Mouse (Mus musculus) midbrain, embryonic 16.5 days (tissue): ENCODE measurements around the gene Tmem216. TPM values are rescaled to one million over a fixed set of nuclear protein-coding genes. Genes with fewer than 3 reads are reported as not detected.

Experiments
- polyA plus RNA-seq: library from polyadenylated mRNA; unstranded; fragments of >200 nt; fragmentation: Nextera tagmentation; extraction: Ambion mirVana; gene quantifications from 2 replicates; pipeline ENCODE4 v1.2.1, GENCODE M21; 2015

Tmem216 gene
- polyA plus RNA-seq, 1 experiment from 2014 or later, result 52.0 TPM

Other genes starting within 250 kb of the Tmem216 start
- 13.6 and 15.5 TPM in 2 replicates for gene Syt7, start 167.1 kb downstream of the Tmem216 start, polyA plus RNA-seq
- 1.9 and 2.0 TPM in 2 replicates for gene Lrrc10b, start 98.8 kb downstream of the Tmem216 start, polyA plus RNA-seq
- 3.6 and 5.9 TPM in 2 replicates for gene Ppp1r32, start 73.3 kb downstream of the Tmem216 start, polyA plus RNA-seq
- gene Cpsf7, start 31.0 kb downstream of the Tmem216 start, polyA plus RNA-seq, result 55.9 and 56.0 TPM in 2 replicates
- 60.2 and 62.7 TPM in 2 replicates for gene Sdhaf2, start 30.1 kb downstream of the Tmem216 start, polyA plus RNA-seq
- 24.5 and 26.4 TPM in 2 replicates for gene Cyb561a3, start 20.9 kb upstream of the Tmem216 start, polyA plus RNA-seq
- gene Tmem138, start 21.1 kb upstream of the Tmem216 start, polyA plus RNA-seq, result 37.8 TPM in 2 replicates
- 218 and 234 TPM in 2 replicates for gene Ddb1, start 49.1 kb upstream of the Tmem216 start, polyA plus RNA-seq
- gene Tkfc, start 49.4 kb upstream of the Tmem216 start, polyA plus RNA-seq, result 24.6 and 25.4 TPM in 2 replicates
- 1.1 and 2.0 TPM in 2 replicates for gene Vwce, start 78.0 kb upstream of the Tmem216 start, polyA plus RNA-seq
- gene Pga5, start 121.8 kb upstream of the Tmem216 start, polyA plus RNA-seq, result not detected in 2 replicates
- gene Vps37c, start 132.5 kb upstream of the Tmem216 start, polyA plus RNA-seq, result 28.6 and 31.2 TPM in 2 replicates
- gene Cd5, start 182.8 kb upstream of the Tmem216 start, polyA plus RNA-seq, result 0.48 and 0.78 TPM in 2 replicates